Mouse (Mus musculus) myocyte (in vitro differentiated cells): ENCODE measurements at regions not wholly inside any gene's neighbourhood (a gene's known extent, or its start where the extent isn't known, plus 50 kb on each side); places are given as distances from the start of the nearest gene placed in this dataset.

ENCODE experiments used
- H3K27me3 ChIP-seq: one replicate; pipeline ENCODE4 v1.6.1; 2011; ENCODE audit not compliant: control insufficient read depth, insufficient read depth, insufficient read length
- H3K36me3 ChIP-seq: one replicate; pipeline ENCODE4 v1.6.1; 2011; ENCODE audit not compliant: control insufficient read depth, insufficient read depth
- H3K4me2 ChIP-seq: one replicate; pipeline ENCODE4 v1.6.1; 2011; ENCODE audit warnings: low read depth, control low read depth
- H3K4me3 ChIP-seq: one replicate; pipeline ENCODE4 v1.5.1; 2011; ENCODE audit warnings: mild to moderate bottlenecking, control low read depth, moderate library complexity
- H3K79me2 ChIP-seq: one replicate; pipeline ENCODE4 v1.6.1; 2011; ENCODE audit not compliant: control insufficient read depth, insufficient read depth
- H3ac ChIP-seq: one replicate; pipeline ENCODE4 v1.6.1; 2011; ENCODE audit not compliant: control insufficient read depth, insufficient read length
- CEBPB ChIP-seq: IDR thresholded peaks from 2 replicates; pipeline ENCODE4 v1.6.1; 2011; ENCODE audit warnings: mild to moderate bottlenecking, moderate library complexity; ENCODE audit not compliant: poor library complexity, insufficient read depth, severe bottlenecking
- E2F4 ChIP-seq: IDR thresholded peaks from one replicate; pipeline ENCODE4 v1.6.1; 2011; ENCODE audit warnings: mild to moderate bottlenecking, control low read depth, moderate library complexity; ENCODE audit not compliant: insufficient read depth
- MAX ChIP-seq: IDR thresholded peaks from one replicate; pipeline ENCODE4 v1.6.1; 2011; ENCODE audit warnings: low read depth, mild to moderate bottlenecking, control low read depth
- MYOD1 ChIP-seq, 3 experiments: IDR thresholded peaks; one replicate each; pipeline ENCODE4 v1.6.1; 2011; ENCODE audit warnings: control low read depth in 2 of 3, low read depth in 2 of 3, mild to moderate bottlenecking in 2 of 3, moderate library complexity in 1 of 3; ENCODE audit not compliant: insufficient read length in 2 of 3, control insufficient read depth in 1 of 3
- MYOG ChIP-seq, 3 experiments: IDR thresholded peaks; one replicate each; pipeline ENCODE4 v1.6.1; 2011; ENCODE audit warnings: control low read depth in 2 of 3, low read depth in 2 of 3, mild to moderate bottlenecking in 2 of 3; ENCODE audit not compliant: insufficient read length in 2 of 3, control insufficient read depth in 1 of 3, insufficient read depth in 1 of 3
- POLR2A ChIP-seq: IDR thresholded peaks from one replicate; pipeline ENCODE4 v1.6.1; 2011; ENCODE audit warnings: low read depth, mild to moderate bottlenecking, control low read depth, moderate library complexity; ENCODE audit not compliant: insufficient read length
- POLR2AphosphoS2 ChIP-seq: IDR thresholded peaks from one replicate; pipeline ENCODE4 v1.6.1; 2011; ENCODE audit warnings: low read depth, control low read depth; ENCODE audit not compliant: insufficient read length
- REST ChIP-seq: IDR thresholded peaks from one replicate; pipeline ENCODE4 v1.6.1; 2011; ENCODE audit warnings: mild to moderate bottlenecking, control low read depth, moderate library complexity; ENCODE audit not compliant: insufficient read depth, insufficient read length
- SRF ChIP-seq: IDR thresholded peaks from one replicate; pipeline ENCODE4 v1.6.1; 2011; ENCODE audit warnings: low read depth; ENCODE audit not compliant: control insufficient read depth, insufficient read length
- TCF12 ChIP-seq: IDR thresholded peaks from one replicate; pipeline ENCODE4 v1.6.1; 2011; ENCODE audit warnings: mild to moderate bottlenecking, control low read depth; ENCODE audit not compliant: poor library complexity, insufficient read depth, severe bottlenecking
- TCF3 ChIP-seq: IDR thresholded peaks from one replicate; pipeline ENCODE4 v1.6.1; 2011; ENCODE audit warnings: low read depth, control low read depth; ENCODE audit not compliant: insufficient read length
- USF1 ChIP-seq: IDR thresholded peaks from one replicate; pipeline ENCODE4 v1.6.1; 2011; ENCODE audit warnings: low read depth, mild to moderate bottlenecking, control low read depth, moderate library complexity

GRCm38 (mm10) chr14:99621538-99621937 is 323.0 kb downstream of the Klf5 start:
- H3K36me3 ChIP-seq, result no peaks in the 10 kb centered on the region
- no peak overlapping the region for H3ac ChIP-seq

DNA sequence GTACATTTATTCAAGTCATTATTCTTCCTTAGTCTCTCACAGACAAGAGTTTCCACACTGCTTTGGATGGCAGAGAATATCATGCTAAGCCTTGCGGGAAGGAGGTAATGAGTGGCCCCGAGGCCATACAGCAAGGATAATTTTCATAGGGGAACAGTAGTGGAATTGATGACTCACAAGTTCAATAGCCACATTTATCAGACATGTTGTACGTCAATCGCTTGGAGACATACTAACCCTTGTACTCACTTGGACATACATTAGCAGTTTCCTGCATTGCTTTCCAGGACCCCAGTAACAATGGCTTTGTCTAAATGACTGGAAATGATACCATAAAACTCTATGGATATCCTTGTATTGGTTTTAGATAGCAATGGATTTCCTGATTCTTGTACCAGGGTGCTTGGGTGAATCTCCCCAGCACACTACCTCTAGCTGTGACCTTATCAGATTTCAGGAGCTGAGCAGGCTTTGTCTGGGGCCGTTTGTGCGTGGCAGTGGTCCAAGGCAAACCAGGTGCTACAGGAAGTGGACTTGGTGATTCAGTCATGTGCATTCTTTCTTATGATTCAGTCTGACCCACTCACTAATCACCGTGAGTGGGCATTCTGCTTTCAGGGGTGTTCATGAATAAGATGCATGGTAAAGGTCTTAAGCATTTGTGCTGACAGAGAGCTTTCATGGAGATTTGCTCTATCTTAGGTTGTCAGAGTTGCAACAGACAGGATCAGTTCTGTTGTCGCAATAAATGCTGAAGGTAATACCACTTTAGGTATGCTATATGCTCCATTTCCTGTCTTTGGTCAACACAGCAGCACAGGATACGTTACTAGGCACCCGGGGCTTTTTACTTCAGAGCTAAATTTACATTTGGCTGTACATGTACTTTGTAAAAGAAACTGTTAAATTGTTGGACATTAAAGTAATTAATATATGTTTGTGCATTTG is 326.2 kb downstream of the Klf5 start:
- no peak overlapping the region for H3K4me3 ChIP-seq
- no peaks in the 10 kb centered on the region for H3K27me3 ChIP-seq
- H3ac ChIP-seq, result no peak overlapping the region
- TF ChIP-seq MYOG (IDR thresholded peaks at IDR 0.05; ENCODE audit: control insufficient read depth in 1 of 3, insufficient read depth in 1 of 3, insufficient read length in 2 of 3, low read depth in 2 of 3), result no peak
- TF ChIP-seq MYOD1 (IDR thresholded peaks at IDR 0.05; ENCODE audit: control insufficient read depth in 1 of 3, insufficient read length in 2 of 3, low read depth in 2 of 3), result no peak
- TF ChIP-seq MAX, result no peak
- TF ChIP-seq REST, result no peak
- no peak for TF ChIP-seq TCF12
- no peak for TF ChIP-seq CEBPB
- no peak for TF ChIP-seq USF1
- no peak for TF ChIP-seq POLR2AphosphoS2
- H3K4me2 ChIP-seq, result peak overlapping the region; percentile 70
- H3K36me3 ChIP-seq, result no peaks in the 10 kb centered on the region
- no peaks in the 10 kb centered on the region for H3K79me2 ChIP-seq

More at GRCm38 (mm10) chr14:99621538-99621937, 323.0 kb downstream of the Klf5 start:
- Histone ChIP-seq H3K27me3 (no peaks in the 10 kb centered on the region), H3K79me2 (no peaks in the 10 kb centered on the region), H3K4me3 (no peak overlapping the region), H3K4me2 (no peak overlapping the region)
- TF ChIP-seq USF1 (no peak), SRF (no peak), MYOG (IDR thresholded peaks at IDR 0.05; ENCODE audit: control insufficient read depth in 1 of 3, insufficient read depth in 1 of 3, insufficient read length in 2 of 3, low read depth in 2 of 3) (no peak), TCF12 (no peak), CEBPB (no peak)

GRCm38 (mm10) chr14:99627615-99628014 is 329.1 kb downstream of the Klf5 start:
- TF ChIP-seq MYOG (IDR thresholded peaks at IDR 0.05; ENCODE audit: control insufficient read depth in 1 of 3, insufficient read depth in 1 of 3, insufficient read length in 2 of 3, low read depth in 2 of 3) (no peak), TCF12 (no peak), REST (no peak), MYOD1 (IDR thresholded peaks at IDR 0.05; ENCODE audit: control insufficient read depth in 1 of 3, insufficient read length in 2 of 3, low read depth in 2 of 3) (peak; percentile 35 to 57 (median 41)), CEBPB (no peak)
- Histone ChIP-seq H3ac (no peak overlapping the region), H3K79me2 (no peaks in the 10 kb centered on the region), H3K4me2 (no peak overlapping the region), H3K4me3 (no peak overlapping the region), H3K27me3 (no peaks in the 10 kb centered on the region), H3K36me3 (no peaks in the 10 kb centered on the region)

- Histone ChIP-seq H3K27me3 (no peaks in the 10 kb centered on the region), H3K36me3 (no peaks in the 10 kb centered on the region), H3K4me3 (no peak overlapping the region), H3ac (no peak overlapping the region), H3K4me2 (peak overlapping the region; percentile 33), H3K79me2 (no peaks in the 10 kb centered on the region)
- TF ChIP-seq POLR2A (no peak), SRF (no peak), TCF3 (no peak), POLR2AphosphoS2 (no peak), MYOD1 (IDR thresholded peaks at IDR 0.05; ENCODE audit: control insufficient read depth in 1 of 3, insufficient read length in 2 of 3, low read depth in 2 of 3) (no peak), CEBPB (no peak), MYOG (IDR thresholded peaks at IDR 0.05; ENCODE audit: control insufficient read depth in 1 of 3, insufficient read depth in 1 of 3, insufficient read length in 2 of 3, low read depth in 2 of 3) (no peak), TCF12 (no peak), E2F4 (no peak), REST (no peak), MAX (no peak), USF1 (no peak)
Observed at GRCm38 (mm10) chr14:99631092-99631491, 332.6 kb downstream of the Klf5 start.

GRCm38 (mm10) chr14:99632444-99632843 is 334.0 kb downstream of the Klf5 start:
- Histone ChIP-seq H3K27me3 (no peaks in the 10 kb centered on the region), H3ac (no peak overlapping the region), H3K79me2 (no peaks in the 10 kb centered on the region), H3K4me2 (peak overlapping the region; percentile 2), H3K4me3 (no peak overlapping the region), H3K36me3 (no peaks in the 10 kb centered on the region)
- TF ChIP-seq MAX (no peak), SRF (no peak), TCF12 (no peak), REST (no peak), TCF3 (no peak), MYOD1 (IDR thresholded peaks at IDR 0.05; ENCODE audit: control insufficient read depth in 1 of 3, insufficient read length in 2 of 3, low read depth in 2 of 3) (no peak), MYOG (IDR thresholded peaks at IDR 0.05; ENCODE audit: control insufficient read depth in 1 of 3, insufficient read depth in 1 of 3, insufficient read length in 2 of 3, low read depth in 2 of 3) (no peak), POLR2A (no peak), E2F4 (no peak), POLR2AphosphoS2 (no peak), USF1 (no peak), CEBPB (no peak)
